Mouse (Mus musculus): ENCODE data around the gene Mnd1.

DNA sequence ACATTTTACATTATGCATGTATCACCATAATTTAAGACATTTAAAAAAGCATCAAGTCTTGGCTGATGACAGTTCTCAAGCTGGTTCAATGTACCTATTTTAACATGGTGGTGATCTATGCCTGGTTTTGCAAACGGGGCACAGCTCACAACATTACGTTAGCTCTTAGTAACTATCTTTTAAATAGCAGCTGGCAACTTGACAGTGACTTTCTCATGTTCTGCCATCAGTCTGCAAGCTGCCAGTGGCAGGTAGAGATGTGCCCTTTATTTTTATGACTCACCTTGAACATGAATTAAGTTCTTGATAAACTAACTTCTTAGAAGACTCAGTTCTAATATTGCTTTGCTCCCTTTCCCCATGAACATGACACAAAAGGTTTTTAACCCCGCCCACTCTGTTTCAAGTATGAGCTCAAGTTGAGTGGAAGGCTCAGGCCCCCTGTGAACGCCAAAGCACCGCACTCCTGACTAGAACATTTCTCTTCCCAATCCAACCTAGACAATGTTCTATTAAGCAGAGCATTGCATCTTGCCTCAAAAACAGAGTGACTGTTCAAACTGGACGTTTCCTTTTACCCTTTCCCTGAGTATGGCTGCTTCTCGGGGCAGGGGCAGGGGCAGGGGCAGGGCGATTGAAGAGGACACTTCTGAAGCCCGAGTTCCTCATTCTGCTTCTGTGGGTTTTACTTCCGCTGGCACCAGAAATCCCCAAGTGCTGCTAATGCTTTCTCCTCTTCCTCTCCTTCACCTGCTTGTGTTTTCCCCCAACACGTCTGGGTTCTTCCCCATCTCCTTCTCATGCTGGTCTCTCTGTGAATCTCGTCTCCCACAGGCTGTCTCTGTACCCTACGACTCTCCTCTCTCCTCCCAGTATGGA is 86.5 kb downstream of the Mnd1 start:
- no peak for TF ChIP-seq CEBPB (IDR thresholded peaks at IDR 0.05; ENCODE audit: insufficient read depth, poor library complexity, severe bottlenecking)
- TF ChIP-seq REST (IDR thresholded peaks at IDR 0.05; ENCODE audit: insufficient read depth, insufficient read length): no peak
- no peak for TF ChIP-seq POLR2A (IDR thresholded peaks at IDR 0.05; ENCODE audit: insufficient read length, low read depth)
- no peak for TF ChIP-seq MYOG (IDR thresholded peaks at IDR 0.05; ENCODE audit: control insufficient read depth in 1 of 3, insufficient read depth in 1 of 3, insufficient read length in 2 of 3, low read depth in 2 of 3)
